Mouse (Mus musculus): Measurements from ENCODE around the gene Apopt1. TPM values are rescaled to one million over a fixed set of nuclear protein-coding genes. Genes with fewer than 3 reads are reported as not detected.

The Apopt1 gene
- total and polyA plus RNA-seq, 2 experiments = 24.3 to 78.4 TPM

DNA sequence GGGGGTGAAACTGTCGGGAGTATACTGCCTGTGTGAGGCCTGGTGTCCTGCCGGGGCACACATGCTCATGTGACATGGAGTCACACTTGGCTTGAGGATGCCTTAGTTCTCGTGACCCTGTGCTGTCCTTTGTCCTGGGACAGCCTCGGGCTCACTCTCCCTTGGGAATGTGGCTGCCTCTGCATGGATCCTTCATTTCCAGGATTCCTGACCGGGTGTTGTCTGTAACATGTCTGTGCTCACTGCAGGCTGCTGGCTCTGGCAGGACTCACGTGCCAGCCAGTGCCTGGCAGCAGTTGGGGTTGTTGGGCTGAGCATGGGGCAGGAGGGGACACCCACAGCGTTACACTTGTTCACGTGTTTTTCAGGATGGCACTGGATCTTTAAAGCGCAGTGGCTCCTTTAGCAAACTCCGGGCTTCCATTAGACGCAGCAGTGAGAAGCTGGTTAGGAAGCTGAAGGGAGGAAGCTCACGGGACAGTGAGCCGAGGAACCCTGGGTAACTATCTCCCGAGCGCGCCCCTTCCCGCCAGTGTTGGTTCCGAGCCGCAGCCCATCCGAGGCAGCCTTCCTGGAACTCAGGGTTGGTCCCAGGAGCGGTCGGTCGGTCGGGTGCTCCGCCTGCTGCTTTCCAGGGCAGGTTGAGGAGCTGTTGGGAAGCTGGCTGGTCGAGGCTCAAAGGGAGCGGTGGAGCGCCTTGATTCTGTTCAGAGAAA, 82.3 kb downstream of the Apopt1 start:
- no peak for DNase-seq (ENCODE audit: extremely low read depth, low read depth, low spot score)
- peaks cover 2% of the 10 kb centered on the region; the same call in 1 of the 2 replicates for H3K79me2 ChIP-seq (ENCODE audit: control insufficient read depth, insufficient read depth, low read length)
- TF ChIP-seq POLR2A (IDR thresholded peaks at IDR 0.05; ENCODE audit: extremely low read depth, insufficient read depth, low read length) (no peak), CTCF (IDR thresholded peaks at IDR 0.05; ENCODE audit: low read depth, low read length) (no peak)
- H3K27ac ChIP-seq (replicated peaks; ENCODE audit: insufficient read depth, low read depth, low read length) = no peak overlapping the region
- no peaks in the 10 kb centered on the region for H3K27me3 ChIP-seq (ENCODE audit: control insufficient read depth, insufficient read depth, low read length)
- no peak overlapping the region for H3K9ac ChIP-seq (ENCODE audit: low read depth, low read length)
- H3K4me3 ChIP-seq (ENCODE audit: insufficient read depth, low read depth, low read length) = no peak overlapping the region
- 94% methylated on average over 28 of the region's 28 CpGs for WGBS
- peaks cover 8% of the 10 kb centered on the region for H3K36me3 ChIP-seq (ENCODE audit: control insufficient read depth, insufficient read depth, low read length)
- H3K4me1 ChIP-seq (ENCODE audit: control insufficient read depth, insufficient read depth, low read length) = peaks cover 5% of the 10 kb centered on the region

DNA sequence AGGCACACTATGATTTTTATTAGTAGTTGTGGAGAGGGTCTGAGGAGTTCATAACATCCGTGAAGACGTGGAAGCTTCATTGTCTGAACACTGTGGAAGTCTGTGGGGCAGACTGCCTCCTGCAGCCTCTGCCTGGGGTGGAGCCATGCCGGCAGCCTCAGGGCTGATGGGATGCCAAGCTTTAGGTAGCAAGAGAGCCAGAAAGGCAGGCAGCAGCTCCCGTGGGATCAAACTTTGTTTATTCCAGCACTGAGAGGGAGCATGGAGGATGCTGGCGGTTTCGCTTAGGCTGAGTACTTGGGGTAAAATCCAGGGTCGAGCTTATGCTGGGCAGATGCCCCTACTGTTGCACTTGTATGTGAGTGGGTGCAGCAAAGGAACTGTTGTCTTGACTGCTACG, 84.2 kb downstream of the Apopt1 start:
- WGBS = 82% methylated on average over 8 of the region's 8 CpGs
- H3K9ac ChIP-seq (ENCODE audit: low read depth, low read length) = no peak overlapping the region
- H3K4me1 ChIP-seq (ENCODE audit: control insufficient read depth, insufficient read depth, low read length) = no peaks in the 10 kb centered on the region
- H3K27ac ChIP-seq (replicated peaks; ENCODE audit: insufficient read depth, low read depth, low read length) = no peak overlapping the region
- no peak for TF ChIP-seq POLR2A (IDR thresholded peaks at IDR 0.05; ENCODE audit: extremely low read depth, insufficient read depth, low read length)
- TF ChIP-seq CTCF (IDR thresholded peaks at IDR 0.05; ENCODE audit: low read depth, low read length) = no peak
- H3K4me3 ChIP-seq (ENCODE audit: insufficient read depth, low read depth, low read length) = no peak overlapping the region
- H3K36me3 ChIP-seq (ENCODE audit: control insufficient read depth, insufficient read depth, low read length) = peaks cover 11% of the 10 kb centered on the region
- H3K27me3 ChIP-seq (ENCODE audit: control insufficient read depth, insufficient read depth, low read length) = no peaks in the 10 kb centered on the region
- no peak for DNase-seq (ENCODE audit: extremely low read depth, low read depth, low spot score)
- H3K79me2 ChIP-seq (ENCODE audit: control insufficient read depth, insufficient read depth, low read length) = no peaks in the 10 kb centered on the region

GRCm38 (mm10) chr12:111798493-111798892, 85.4 kb downstream of the Apopt1 start:
- Histone ChIP-seq H3K27ac (replicated peaks; ENCODE audit: insufficient read depth, low read depth, low read length) (no peak overlapping the region), H3K79me2 (ENCODE audit: control insufficient read depth, insufficient read depth, low read length) (no peaks in the 10 kb centered on the region), H3K9ac (ENCODE audit: low read depth, low read length) (no peak overlapping the region), H3K4me3 (ENCODE audit: insufficient read depth, low read depth, low read length) (no peak overlapping the region), H3K4me1 (ENCODE audit: control insufficient read depth, insufficient read depth, low read length) (no peaks in the 10 kb centered on the region), H3K27me3 (ENCODE audit: control insufficient read depth, insufficient read depth, low read length) (no peaks in the 10 kb centered on the region), H3K36me3 (ENCODE audit: control insufficient read depth, insufficient read depth, low read length) (peaks cover 9% of the 10 kb centered on the region; the same call in 1 of the 2 replicates)
- no peak for DNase-seq (ENCODE audit: extremely low read depth, low read depth, low spot score)
- TF ChIP-seq CTCF (IDR thresholded peaks at IDR 0.05; ENCODE audit: low read depth, low read length) = no peak
- TF ChIP-seq POLR2A (IDR thresholded peaks at IDR 0.05; ENCODE audit: extremely low read depth, insufficient read depth, low read length) = no peak
- WGBS = 92% methylated on average over 13 of the region's 13 CpGs

DNA sequence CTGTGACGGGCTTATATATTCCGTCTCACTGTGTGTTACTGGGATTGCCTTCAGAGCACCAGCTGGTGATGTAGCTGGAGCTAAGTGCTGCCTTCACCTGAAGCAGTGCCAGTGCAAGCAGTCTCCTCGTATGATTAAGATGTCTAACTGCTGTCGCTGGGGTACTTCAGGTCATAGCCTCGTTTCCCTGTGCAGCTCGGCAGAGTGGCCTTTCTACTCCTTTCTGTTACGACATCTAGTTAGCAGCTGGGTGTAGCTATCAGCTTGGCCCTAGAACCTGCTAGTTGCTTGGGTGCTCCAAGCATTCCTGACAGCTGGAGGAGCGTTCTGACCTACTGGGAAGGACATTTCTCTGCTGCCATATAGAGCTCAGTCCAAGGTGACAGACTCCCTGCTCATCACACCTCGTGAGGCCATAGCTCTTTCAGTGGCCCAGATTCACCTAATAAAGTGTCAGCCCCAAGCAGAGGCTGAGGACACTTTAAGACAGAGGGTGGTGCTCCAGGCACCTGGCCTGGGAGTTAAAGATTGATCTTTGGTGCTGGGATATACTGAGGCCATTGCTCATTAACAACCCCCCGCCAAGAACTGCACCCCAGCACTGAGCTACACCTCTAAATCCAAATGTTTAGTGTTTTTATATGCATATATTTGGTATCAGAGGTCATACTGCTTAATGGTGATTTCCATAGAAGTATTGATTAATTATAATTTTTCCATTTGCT, 87.6 kb downstream of the Apopt1 start:
- 74% methylated on average over 10 of the region's 10 CpGs for WGBS
- H3K4me3 ChIP-seq (ENCODE audit: insufficient read depth, low read depth, low read length) = no peak overlapping the region
- DNase-seq (ENCODE audit: extremely low read depth, low read depth, low spot score) = peak; percentile 64
- no peaks in the 10 kb centered on the region for H3K79me2 ChIP-seq (ENCODE audit: control insufficient read depth, insufficient read depth, low read length)
- H3K4me1 ChIP-seq (ENCODE audit: control insufficient read depth, insufficient read depth, low read length) = no peaks in the 10 kb centered on the region
- no peak overlapping the region for H3K27ac ChIP-seq (replicated peaks; ENCODE audit: insufficient read depth, low read depth, low read length)
- no peak overlapping the region for H3K9ac ChIP-seq (ENCODE audit: low read depth, low read length)
- no peaks in the 10 kb centered on the region for H3K27me3 ChIP-seq (ENCODE audit: control insufficient read depth, insufficient read depth, low read length)
- TF ChIP-seq POLR2A (IDR thresholded peaks at IDR 0.05; ENCODE audit: extremely low read depth, insufficient read depth, low read length) (no peak), CTCF (IDR thresholded peaks at IDR 0.05; ENCODE audit: low read depth, low read length) (no peak)
- peaks cover 5% of the 10 kb centered on the region; the same call in 1 of the 2 replicates for H3K36me3 ChIP-seq (ENCODE audit: control insufficient read depth, insufficient read depth, low read length)

GRCm38 (mm10) chr12:111803538-111803937, 90.5 kb downstream of the Apopt1 start:
- no peaks in the 10 kb centered on the region for H3K79me2 ChIP-seq (ENCODE audit: control insufficient read depth, insufficient read depth, low read length)
- H3K4me3 ChIP-seq (ENCODE audit: insufficient read depth, low read depth, low read length) = no peak overlapping the region
- H3K9ac ChIP-seq (ENCODE audit: low read depth, low read length) = no peak overlapping the region
- no peak for DNase-seq (ENCODE audit: extremely low read depth, low read depth, low spot score)
- WGBS = 80% methylated on average over 5 of the region's 5 CpGs
- no peaks in the 10 kb centered on the region for H3K4me1 ChIP-seq (ENCODE audit: control insufficient read depth, insufficient read depth, low read length)
- H3K27me3 ChIP-seq (ENCODE audit: control insufficient read depth, insufficient read depth, low read length) = no peaks in the 10 kb centered on the region
- TF ChIP-seq POLR2A (IDR thresholded peaks at IDR 0.05; ENCODE audit: extremely low read depth, insufficient read depth, low read length) = no peak
- TF ChIP-seq CTCF (IDR thresholded peaks at IDR 0.05; ENCODE audit: low read depth, low read length) = no peak
- H3K27ac ChIP-seq (replicated peaks; ENCODE audit: insufficient read depth, low read depth, low read length) = no peak overlapping the region
- H3K36me3 ChIP-seq (ENCODE audit: control insufficient read depth, insufficient read depth, low read length) = peaks cover 5% of the 10 kb centered on the region; the same call in 1 of the 2 replicates

Other genes starting within 250 kb of the Apopt1 start
- gene Gm266, start 227.4 kb upstream of the Apopt1 start, total RNA-seq (2014; rRNA removed) = not detected in 2 replicates
- gene Gm266, start 227.4 kb upstream of the Apopt1 start, polyA plus RNA-seq (2012; rRNA removed) = not detected in 2 replicates
- 94.2 and 121 TPM in 2 replicates for gene Eif5, start 175.2 kb upstream of the Apopt1 start, total RNA-seq (2014; rRNA removed)
- gene Eif5, start 175.2 kb upstream of the Apopt1 start, polyA plus RNA-seq (2012; rRNA removed) = 93.7 and 96.3 TPM in 2 replicates
- 26.4 and 30.9 TPM in 2 replicates for gene Mark3, start 138.7 kb upstream of the Apopt1 start, total RNA-seq (2014; rRNA removed)
- 14.3 and 15.9 TPM in 2 replicates for gene Mark3, start 138.7 kb upstream of the Apopt1 start, polyA plus RNA-seq (2012; rRNA removed)
- gene Ckb, start 40.9 kb upstream of the Apopt1 start, total RNA-seq (2014; rRNA removed) = 9.7 and 9.9 TPM in 2 replicates
- 15.3 and 17.8 TPM in 2 replicates for gene Ckb, start 40.9 kb upstream of the Apopt1 start, polyA plus RNA-seq (2012; rRNA removed)
- gene Trmt61a, start 35.2 kb upstream of the Apopt1 start, total RNA-seq (2014; rRNA removed) = 2.3 and 5.3 TPM in 2 replicates
- gene Trmt61a, start 35.2 kb upstream of the Apopt1 start, polyA plus RNA-seq (2012; rRNA removed) = 17.9 and 33.1 TPM in 2 replicates
- 9.5 and 10.1 TPM in 2 replicates for gene Bag5, start within 50 bp of the Apopt1 start, total RNA-seq (2014; rRNA removed)
- 6.7 and 7.7 TPM in 2 replicates for gene Bag5, start within 50 bp of the Apopt1 start, polyA plus RNA-seq (2012; rRNA removed)
- gene Klc1, start 45.6 kb downstream of the Apopt1 start, total RNA-seq (2014; rRNA removed) = 15.3 and 18.8 TPM in 2 replicates
- 11.7 and 17.4 TPM in 2 replicates for gene Klc1, start 45.6 kb downstream of the Apopt1 start, polyA plus RNA-seq (2012; rRNA removed)
- gene Xrcc3, start 100.6 kb downstream of the Apopt1 start, total RNA-seq (2014; rRNA removed) = 1.1 and 2.6 TPM in 2 replicates
- 4.4 and 4.6 TPM in 2 replicates for gene Xrcc3, start 100.6 kb downstream of the Apopt1 start, polyA plus RNA-seq (2012; rRNA removed)
- gene Zfyve21, start 100.9 kb downstream of the Apopt1 start, total RNA-seq (2014; rRNA removed) = 63.3 and 75.6 TPM in 2 replicates
- gene Zfyve21, start 100.9 kb downstream of the Apopt1 start, polyA plus RNA-seq (2012; rRNA removed) = 65.5 and 72.8 TPM in 2 replicates
- gene Ppp1r13b, start 194.8 kb downstream of the Apopt1 start, total RNA-seq (2014; rRNA removed) = 2.9 and 4.2 TPM in 2 replicates
- 4.5 and 5.4 TPM in 2 replicates for gene Ppp1r13b, start 194.8 kb downstream of the Apopt1 start, polyA plus RNA-seq (2012; rRNA removed)

All from liver, adult 2 months (tissue).